Mouse (Mus musculus): ENCODE data around the gene Gstm7.

DNA sequence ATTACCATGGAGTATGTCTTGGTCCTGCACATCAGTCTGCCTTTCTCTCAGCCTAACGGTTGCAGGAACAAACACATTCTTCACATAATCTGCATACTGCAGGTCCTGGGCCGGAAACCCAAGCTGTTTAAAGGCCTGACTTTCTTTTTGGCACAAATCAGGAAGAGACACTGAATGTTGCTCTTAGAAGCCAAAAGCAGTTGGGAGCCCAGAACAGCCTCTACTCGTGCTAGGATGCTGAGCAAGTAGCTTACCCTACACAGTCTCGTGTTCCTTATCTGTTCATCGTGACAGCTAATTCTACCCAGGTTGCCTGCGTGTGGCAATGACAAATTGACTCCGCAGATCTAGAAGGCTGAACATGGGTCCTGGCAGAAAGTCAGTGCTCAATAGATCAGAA lies 8.9 kb upstream of the Gstm7 start:
- no peak for TF ChIP-seq CTCF (IDR thresholded peaks at IDR 0.05; ENCODE audit: low read depth, low read length)
- no peak for TF ChIP-seq POLR2A (IDR thresholded peaks at IDR 0.05; ENCODE audit: borderline replicate concordance, low read depth, low read length)

All from bone marrow macrophage, adult 2 months (primary cell).